Mouse (Mus musculus): ENCODE results near the gene Olfr1282. TPM values are rescaled to one million over a fixed set of nuclear protein-coding genes. Genes with fewer than 3 reads are reported as not detected.
"Not testable (repeated sequence)": the region's sequence is repeated elsewhere in the genome, so short reads cannot be mapped to it uniquely, and the experiment has no call there.

Gene Olfr1282
- polyA plus RNA-seq (2015; fragmentation: Nextera tagmentation; extraction: Ambion mirVana): not detected in 2 replicates

GRCm38 (mm10) chr2:111335976-111336375, at the start of gene Olfr1282:
Olfr1282 (minus strand) TSS chr2:111336076.
- Histone ChIP-seq H3K36me3 (no peaks in the 10 kb centered on the region), H3K4me3 (no peak within 1 kb of the TSS), H3K9ac (no peak within 1 kb of the TSS), H3K27me3 (no peaks in the 10 kb centered on the region), H3K4me2 (no peak within 1 kb of the TSS), H3K27ac (no peak within 1 kb of the TSS), H3K4me1 (replicated peaks) (no peaks in the 10 kb centered on the region), H3K9me3 (replicated peaks) (no peaks in the 10 kb centered on the region)
- WGBS: 52% methylated on average over 2 of the region's 2 CpGs
- ATAC-seq (replicated peaks; ENCODE audit: insufficient number of reproducible peaks, insufficient read depth, low FRiP score, low read depth): no peak

GRCm38 (mm10) chr2:111375222-111375621, 39.3 kb upstream of the Olfr1282 start, which contains the start of gene Olfr1284:
Olfr1284 (plus strand) TSS chr2:111375522.
- no peak for ATAC-seq (replicated peaks; ENCODE audit: insufficient number of reproducible peaks, insufficient read depth, low FRiP score, low read depth)
- Histone ChIP-seq H3K27ac (no peak within 1 kb of the TSS), H3K4me2 (no peak within 1 kb of the TSS), H3K4me1 (replicated peaks) (no peaks in the 10 kb centered on the region), H3K9ac (no peak within 1 kb of the TSS), H3K36me3 (no peaks in the 10 kb centered on the region), H3K9me3 (replicated peaks) (no peaks in the 10 kb centered on the region), H3K27me3 (no peaks in the 10 kb centered on the region), H3K4me3 (no peak within 1 kb of the TSS)
- 73% methylated on average over 1 of the region's 1 CpGs for WGBS

- Histone ChIP-seq H3K27ac (no peak within 1 kb of the TSS), H3K9me3 (replicated peaks) (no peaks in the 10 kb centered on the region), H3K4me1 (replicated peaks) (no peaks in the 10 kb centered on the region), H3K36me3 (no peaks in the 10 kb centered on the region), H3K4me2 (no peak within 1 kb of the TSS), H3K4me3 (no peak within 1 kb of the TSS), H3K9ac (no peak within 1 kb of the TSS), H3K27me3 (no peaks in the 10 kb centered on the region)
- no peak for ATAC-seq (replicated peaks; ENCODE audit: insufficient number of reproducible peaks, insufficient read depth, low FRiP score, low read depth)
- WGBS: 59% methylated on average over 2 of the region's 2 CpGs
These were observed 30.6 kb upstream of the Olfr1282 start, which contains the start of gene Olfr1283 for GRCm38 (mm10) chr2:111366490-111366889. Olfr1283 (plus strand) TSS chr2:111366790.

- H3K9ac ChIP-seq; H3K27me3 ChIP-seq; H3K4me2 ChIP-seq; H3K4me3 ChIP-seq; H3K4me1 ChIP-seq (replicated peaks); H3K9me3 ChIP-seq (replicated peaks); H3K27ac ChIP-seq; H3K36me3 ChIP-seq; ATAC-seq (replicated peaks; ENCODE audit: insufficient number of reproducible peaks, insufficient read depth, low FRiP score, low read depth): not testable (repeated sequence)
- WGBS: 77% methylated on average over 5 of the region's 5 CpGs
These were observed 2.2 kb downstream of the Olfr1282 start for GRCm38 (mm10) chr2:111333721-111334120.

- WGBS: 60% methylated on average over 2 of the region's 2 CpGs
These were observed 9.7 kb downstream of the Olfr1282 start, which contains the start of gene Olfr1281 for GRCm38 (mm10) chr2:111326220-111326619. Olfr1281 (plus strand) TSS chr2:111326520.

GRCm38 (mm10) chr2:111313717-111314116, 22.2 kb downstream of the Olfr1282 start, which contains the start of gene Olfr1280:
Olfr1280 (plus strand) TSS chr2:111314017.
- Histone ChIP-seq H3K4me1 (replicated peaks) (no peaks in the 10 kb centered on the region), H3K4me3 (no peak within 1 kb of the TSS), H3K27me3 (no peaks in the 10 kb centered on the region), H3K36me3 (no peaks in the 10 kb centered on the region), H3K4me2 (no peak within 1 kb of the TSS), H3K9me3 (replicated peaks) (no peaks in the 10 kb centered on the region), H3K27ac (no peak within 1 kb of the TSS), H3K9ac (no peak within 1 kb of the TSS)
- no peak for ATAC-seq (replicated peaks; ENCODE audit: insufficient number of reproducible peaks, insufficient read depth, low FRiP score, low read depth)

More at GRCm38 (mm10) chr2:111326220-111326619, 9.7 kb downstream of the Olfr1282 start, which contains the start of gene Olfr1281:
- no peak for ATAC-seq (replicated peaks; ENCODE audit: insufficient number of reproducible peaks, insufficient read depth, low FRiP score, low read depth)
- Histone ChIP-seq H3K27ac (no peak within 1 kb of the TSS), H3K4me3 (no peak within 1 kb of the TSS), H3K27me3 (no peaks in the 10 kb centered on the region), H3K4me2 (no peak within 1 kb of the TSS), H3K9me3 (replicated peaks) (no peaks in the 10 kb centered on the region), H3K36me3 (no peaks in the 10 kb centered on the region), H3K4me1 (replicated peaks) (no peaks in the 10 kb centered on the region), H3K9ac (no peak within 1 kb of the TSS)

GRCm38 (mm10) chr2:111300374-111300773, 35.5 kb downstream of the Olfr1282 start, which contains the start of gene Olfr1279:
Olfr1279 (plus strand) TSS chr2:111300635.
- Histone ChIP-seq H3K9me3 (replicated peaks) (no peaks in the 10 kb centered on the region), H3K4me3 (no peak within 1 kb of the TSS), H3K36me3 (no peaks in the 10 kb centered on the region), H3K4me2 (no peak within 1 kb of the TSS), H3K27me3 (no peaks in the 10 kb centered on the region), H3K4me1 (replicated peaks) (no peaks in the 10 kb centered on the region), H3K9ac (no peak within 1 kb of the TSS), H3K27ac (no peak within 1 kb of the TSS)
- ATAC-seq (replicated peaks; ENCODE audit: insufficient number of reproducible peaks, insufficient read depth, low FRiP score, low read depth): no peak

- Histone ChIP-seq H3K27me3 (no peaks in the 10 kb centered on the region), H3K9ac (no peak overlapping the region), H3K36me3 (no peaks in the 10 kb centered on the region), H3K4me2 (no peak overlapping the region), H3K4me1 (replicated peaks) (no peaks in the 10 kb centered on the region), H3K4me3 (no peak overlapping the region), H3K27ac (no peak overlapping the region), H3K9me3 (replicated peaks) (no peaks in the 10 kb centered on the region)
- no peak for ATAC-seq (replicated peaks; ENCODE audit: insufficient number of reproducible peaks, insufficient read depth, low FRiP score, low read depth)
These were observed 37.3 kb downstream of the Olfr1282 start for GRCm38 (mm10) chr2:111298541-111298940.

- no peak for ATAC-seq (replicated peaks; ENCODE audit: insufficient number of reproducible peaks, insufficient read depth, low FRiP score, low read depth)
- no peak within 1 kb of the TSS for H3K9ac ChIP-seq
- no peak within 1 kb of the TSS for H3K4me3 ChIP-seq
These were observed 46.0 kb downstream of the Olfr1282 start, which contains the start of gene Olfr1278 for GRCm38 (mm10) chr2:111289836-111290235. Olfr1278 (plus strand) TSS chr2:111290136.

More at GRCm38 (mm10) chr2:111289836-111290235, 46.0 kb downstream of the Olfr1282 start, which contains the start of gene Olfr1278:
- Histone ChIP-seq H3K9me3 (replicated peaks) (no peaks in the 10 kb centered on the region), H3K4me1 (replicated peaks) (no peaks in the 10 kb centered on the region), H3K4me2 (no peak within 1 kb of the TSS), H3K27me3 (no peaks in the 10 kb centered on the region), H3K27ac (no peak within 1 kb of the TSS), H3K36me3 (no peaks in the 10 kb centered on the region)

Other genes starting within 250 kb of the Olfr1282 start
- not detected in 2 replicates for gene Gm13941, start 230.1 kb downstream of the Olfr1282 start, polyA plus RNA-seq (2015; fragmentation: Nextera tagmentation; extraction: Ambion mirVana)
- gene Gm15130, start 183.1 kb downstream of the Olfr1282 start, polyA plus RNA-seq (2015; fragmentation: Nextera tagmentation; extraction: Ambion mirVana): not detected in 2 replicates
- gene 4930430A15Rik, start 106.5 kb downstream of the Olfr1282 start, polyA plus RNA-seq (2015; fragmentation: Nextera tagmentation; extraction: Ambion mirVana): not detected in 2 replicates
- gene Olfr1275, start 100.8 kb downstream of the Olfr1282 start, polyA plus RNA-seq (2015; fragmentation: Nextera tagmentation; extraction: Ambion mirVana): not detected in 2 replicates
- not detected in 2 replicates for gene Olfr1276, start 81.6 kb downstream of the Olfr1282 start, polyA plus RNA-seq (2015; fragmentation: Nextera tagmentation; extraction: Ambion mirVana)
- gene Olfr1277, start 62.0 kb downstream of the Olfr1282 start, polyA plus RNA-seq (2015; fragmentation: Nextera tagmentation; extraction: Ambion mirVana): not detected in 2 replicates
- gene Olfr1278, start 45.9 kb downstream of the Olfr1282 start, polyA plus RNA-seq (2015; fragmentation: Nextera tagmentation; extraction: Ambion mirVana): not detected in 2 replicates
- gene Olfr1279, start 35.4 kb downstream of the Olfr1282 start, polyA plus RNA-seq (2015; fragmentation: Nextera tagmentation; extraction: Ambion mirVana): not detected in 2 replicates
- not detected in 2 replicates for gene Olfr1280, start 22.1 kb downstream of the Olfr1282 start, polyA plus RNA-seq (2015; fragmentation: Nextera tagmentation; extraction: Ambion mirVana)
- not detected in 2 replicates for gene Olfr1281, start 9.6 kb downstream of the Olfr1282 start, polyA plus RNA-seq (2015; fragmentation: Nextera tagmentation; extraction: Ambion mirVana)
- gene Olfr1283, start 30.7 kb upstream of the Olfr1282 start, polyA plus RNA-seq (2015; fragmentation: Nextera tagmentation; extraction: Ambion mirVana): not detected in 2 replicates
- gene Olfr1284, start 39.4 kb upstream of the Olfr1282 start, polyA plus RNA-seq (2015; fragmentation: Nextera tagmentation; extraction: Ambion mirVana): not detected in 2 replicates
- not detected in 2 replicates for gene Olfr1286, start 87.0 kb upstream of the Olfr1282 start, polyA plus RNA-seq (2015; fragmentation: Nextera tagmentation; extraction: Ambion mirVana)
- gene Olfr1287, start 113.1 kb upstream of the Olfr1282 start, polyA plus RNA-seq (2015; fragmentation: Nextera tagmentation; extraction: Ambion mirVana): not detected in 2 replicates
- gene Olfr1288, start 138.0 kb upstream of the Olfr1282 start, polyA plus RNA-seq (2015; fragmentation: Nextera tagmentation; extraction: Ambion mirVana): not detected in 2 replicates
- gene Olfr1289, start 144.7 kb upstream of the Olfr1282 start, polyA plus RNA-seq (2015; fragmentation: Nextera tagmentation; extraction: Ambion mirVana): not detected in 2 replicates
- not detected in 2 replicates for gene Olfr1290, start 157.8 kb upstream of the Olfr1282 start, polyA plus RNA-seq (2015; fragmentation: Nextera tagmentation; extraction: Ambion mirVana)
- not detected in 2 replicates for gene Olfr1291-ps1, start 161.1 kb upstream of the Olfr1282 start, polyA plus RNA-seq (2015; fragmentation: Nextera tagmentation; extraction: Ambion mirVana)
- not detected in 2 replicates for gene Olfr1293-ps, start 189.1 kb upstream of the Olfr1282 start, polyA plus RNA-seq (2015; fragmentation: Nextera tagmentation; extraction: Ambion mirVana)
- not detected in 2 replicates for gene Olfr1294, start 204.2 kb upstream of the Olfr1282 start, polyA plus RNA-seq (2015; fragmentation: Nextera tagmentation; extraction: Ambion mirVana)
- not detected in 2 replicates for gene Olfr1295, start 233.6 kb upstream of the Olfr1282 start, polyA plus RNA-seq (2015; fragmentation: Nextera tagmentation; extraction: Ambion mirVana)